Mouse (Mus musculus) liver, adult 2 months (tissue): ENCODE measurements around the gene Spata48.

ENCODE experiments used
- CTCF ChIP-seq: fragments of 200-500 bp; IDR thresholded peaks from 2 replicates; pipeline ENCODE4 v1.5.1; 2011; ENCODE audit warnings: low read depth, low read length, control low read depth
- POLR2A ChIP-seq: fragments of 200-500 bp; IDR thresholded peaks from 2 replicates; pipeline ENCODE4 v1.6.1; 2011; ENCODE audit warnings: low read length, control low read depth; ENCODE audit not compliant: insufficient read depth; ENCODE audit errors: extremely low read depth

DNA sequence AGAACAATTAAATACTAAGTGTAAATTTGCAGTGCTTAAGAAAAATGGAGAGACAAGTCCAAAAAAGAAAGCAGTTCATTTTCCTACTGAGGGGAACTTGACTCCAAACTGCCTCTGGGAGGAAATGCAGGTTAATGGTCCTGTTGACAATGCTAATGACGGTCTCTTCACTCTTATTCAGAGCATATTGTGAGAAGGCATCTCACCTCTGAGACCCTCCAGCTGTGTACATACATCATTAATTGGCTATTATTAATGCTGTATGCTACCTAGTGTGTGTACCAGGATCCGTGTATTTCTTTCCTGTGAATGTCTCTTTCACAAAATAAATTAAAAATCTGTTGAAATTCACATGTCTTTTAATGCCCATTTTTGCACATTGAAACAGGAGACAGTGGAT, 47.5 kb downstream of the Spata48 start:
- TF ChIP-seq CTCF: no peak
- TF ChIP-seq POLR2A: no peak
